Mouse (Mus musculus) embryonic facial prominence, embryonic 13.5 days (tissue): Measurements from ENCODE around the gene Lemd1. TPM values are rescaled to one million over a fixed set of nuclear protein-coding genes. Genes with fewer than 3 reads are reported as not detected.

Experiments
- ATAC-seq: fragments of 200-750 bp; cut with Nextera tagmentation; 2 replicates; pipeline ENCODE4 v1.8.0; 2017; ENCODE audit warnings: low read depth; ENCODE audit not compliant: insufficient number of reproducible peaks, insufficient read depth, low FRiP score, low TSS enrichment
- H3K27ac ChIP-seq: fragments of 300-500 bp; sonication (generic); 2 replicates; pipeline ENCODE4 v1.5.1; 2015; ENCODE audit warnings: moderate library complexity, mild to moderate bottlenecking, inconsistent platforms
- H3K27me3 ChIP-seq: fragments of 300-500 bp; sonication (generic); 2 replicates; pipeline ENCODE4 v1.6.1; 2015; ENCODE audit warnings: mild to moderate bottlenecking, inconsistent platforms
- H3K36me3 ChIP-seq: fragments of 300-500 bp; sonication (generic); 2 replicates; pipeline ENCODE4 v1.6.1; 2015; ENCODE audit warnings: mild to moderate bottlenecking, inconsistent platforms
- H3K4me1 ChIP-seq: fragments of 300-500 bp; sonication (generic); 2 replicates; pipeline ENCODE4 v1.6.1; 2015; ENCODE audit warnings: inconsistent platforms
- H3K4me2 ChIP-seq: fragments of 300-500 bp; sonication (generic); 2 replicates; pipeline ENCODE4 v1.6.1; 2015; ENCODE audit warnings: moderate library complexity, mild to moderate bottlenecking, inconsistent platforms
- H3K4me3 ChIP-seq: fragments of 300-500 bp; sonication (generic); 2 replicates; pipeline ENCODE4 v1.5.1; 2015; ENCODE audit warnings: mild to moderate bottlenecking, inconsistent platforms
- H3K9ac ChIP-seq: fragments of 300-500 bp; sonication (generic); 2 replicates; pipeline ENCODE4 v1.6.1; 2015; ENCODE audit warnings: mild to moderate bottlenecking, inconsistent platforms
- H3K9me3 ChIP-seq: fragments of 300-500 bp; sonication (generic); 2 replicates; pipeline ENCODE4 v1.6.1; 2016; ENCODE audit warnings: inconsistent platforms
- WGBS: fragments of 180-500 bp; shearing (Covaris S2); methylation state at CpG from one replicate; pipeline ENCODE4 v1.1.7; 2015; ENCODE audit warnings: mixed read lengths; 5-methylcytosine and 5-hydroxymethylcytosine counted together
- polyA plus RNA-seq: library from polyadenylated mRNA; unstranded; fragments of >200 nt; fragmentation: Nextera tagmentation; extraction: Ambion mirVana; gene quantifications from 2 replicates; pipeline ENCODE4 v1.2.1, GENCODE M21; 2015

Gene Lemd1
- polyA plus RNA-seq: 1.2 and 1.8 TPM in 2 replicates

GRCm38 (mm10) chr1:132191093-132191785, at the start of gene Lemd1, which contains the start of gene AC124108.1:
TSS of gene Lemd1 (plus strand) at chr1:132191431.
TSS of gene AC124108.1 (plus strand) at chr1:132191457.
- Histone ChIP-seq H3K9me3 (no peaks in the 10 kb centered on the region), H3K27me3 (peaks cover 94% of the 10 kb centered on the region), H3K9ac (peak within 1 kb of the TSS; percentile 72), H3K4me1 (peaks cover 47% of the 10 kb centered on the region), H3K27ac (peak within 1 kb of the TSS; percentile 33; the same call in 1 of the 2 replicates), H3K4me3 (peak within 1 kb of the TSS; percentile 61), H3K4me2 (peak within 1 kb of the TSS; percentile 98), H3K36me3 (no peaks in the 10 kb centered on the region)
- under 1% methylated on average over 34 of the region's 34 CpGs for WGBS
- ATAC-seq: no peak

- Histone ChIP-seq H3K9me3 (no peaks in the 10 kb centered on the region), H3K4me1 (peaks cover 25% of the 10 kb centered on the region), H3K27me3 (peaks cover 32% of the 10 kb centered on the region), H3K9ac (no peak overlapping the region), H3K4me3 (no peak overlapping the region), H3K27ac (no peak overlapping the region), H3K36me3 (no peaks in the 10 kb centered on the region), H3K4me2 (no peak overlapping the region)
- 29% methylated on average over 13 of the region's 13 CpGs for WGBS
- no peak for ATAC-seq
Measured at GRCm38 (mm10) chr1:132141753-132142152, 49.5 kb upstream of the Lemd1 start.

- 70% methylated on average over 5 of the region's 5 CpGs for whole genome bisulfite sequencing
- H3K9me3 ChIP-seq: no peaks in the 10 kb centered on the region
- no peak overlapping the region for H3K27ac ChIP-seq
- no peak overlapping the region for H3K4me2 ChIP-seq
- no peak overlapping the region for H3K9ac ChIP-seq
- H3K27me3 ChIP-seq: peaks cover 27% of the 10 kb centered on the region
- no peak for ATAC-seq
- H3K4me1 ChIP-seq: peaks cover 22% of the 10 kb centered on the region
- no peak overlapping the region for H3K4me3 ChIP-seq
- H3K36me3 ChIP-seq: no peaks in the 10 kb centered on the region
Measured at GRCm38 (mm10) chr1:132143079-132143478, 48.2 kb upstream of the Lemd1 start.

- H3K9ac ChIP-seq: no peak overlapping the region
- H3K4me1 ChIP-seq: peaks cover 18% of the 10 kb centered on the region
- no peaks in the 10 kb centered on the region for H3K36me3 ChIP-seq
- H3K4me2 ChIP-seq: no peak overlapping the region
- H3K27ac ChIP-seq: no peak overlapping the region
- no peak overlapping the region for H3K4me3 ChIP-seq
- 48% methylated on average over 4 of the region's 4 CpGs for WGBS
- H3K9me3 ChIP-seq: no peaks in the 10 kb centered on the region
- peaks cover 21% of the 10 kb centered on the region for H3K27me3 ChIP-seq
- ATAC-seq: no peak
Measured at GRCm38 (mm10) chr1:132143730-132144129, 47.5 kb upstream of the Lemd1 start.

GRCm38 (mm10) chr1:132144223-132144622, 47.0 kb upstream of the Lemd1 start:
- Histone ChIP-seq H3K27me3 (peaks cover 16% of the 10 kb centered on the region), H3K27ac (no peak overlapping the region), H3K4me1 (peaks cover 16% of the 10 kb centered on the region; the same call in 1 of the 2 replicates), H3K4me2 (no peak overlapping the region), H3K4me3 (no peak overlapping the region), H3K9me3 (no peaks in the 10 kb centered on the region), H3K9ac (no peak overlapping the region), H3K36me3 (no peaks in the 10 kb centered on the region)
- no peak for ATAC-seq
- WGBS: 30% methylated on average over 2 of the region's 2 CpGs

GRCm38 (mm10) chr1:132144837-132145236, 46.4 kb upstream of the Lemd1 start:
- WGBS: 71% methylated on average over 3 of the region's 3 CpGs
- H3K9me3 ChIP-seq: no peaks in the 10 kb centered on the region
- H3K4me3 ChIP-seq: no peak overlapping the region
- H3K36me3 ChIP-seq: no peaks in the 10 kb centered on the region
- H3K4me2 ChIP-seq: no peak overlapping the region
- H3K27ac ChIP-seq: no peak overlapping the region
- peaks cover 13% of the 10 kb centered on the region for H3K27me3 ChIP-seq
- H3K9ac ChIP-seq: no peak overlapping the region
- H3K4me1 ChIP-seq: peaks cover 13% of the 10 kb centered on the region; the same call in 1 of the 2 replicates
- ATAC-seq: no peak

- Histone ChIP-seq H3K4me3 (no peak overlapping the region), H3K36me3 (no peaks in the 10 kb centered on the region), H3K9ac (no peak overlapping the region), H3K9me3 (no peaks in the 10 kb centered on the region), H3K27ac (no peak overlapping the region), H3K4me2 (no peak overlapping the region), H3K27me3 (peaks cover 4% of the 10 kb centered on the region; the same call in 1 of the 2 replicates), H3K4me1 (peaks cover 14% of the 10 kb centered on the region; the same call in 1 of the 2 replicates)
- ATAC-seq: no peak
- WGBS: 86% methylated on average over 8 of the region's 8 CpGs
Measured at GRCm38 (mm10) chr1:132145973-132146685, 45.1 kb upstream of the Lemd1 start.

- 65% methylated on average over 2 of the region's 2 CpGs for WGBS
- no peak for ATAC-seq
- H3K4me1 ChIP-seq: peaks cover 19% of the 10 kb centered on the region; the same call in 1 of the 2 replicates
Measured at GRCm38 (mm10) chr1:132149410-132149809, 41.8 kb upstream of the Lemd1 start.

GRCm38 (mm10) chr1:132150171-132150570, 41.1 kb upstream of the Lemd1 start:
- H3K9ac ChIP-seq: 0 out of 2 replicates have a peak overlapping the region, but pooled peaks have one; percentile 6
- no peak for ATAC-seq
- 46% methylated on average over 1 of the region's 1 CpGs for WGBS
- H3K4me3 ChIP-seq: no peak overlapping the region
- no peaks in the 10 kb centered on the region for H3K36me3 ChIP-seq
- H3K4me2 ChIP-seq: no peak overlapping the region
- H3K27ac ChIP-seq: no peak overlapping the region
- H3K4me1 ChIP-seq: peaks cover 19% of the 10 kb centered on the region; the same call in 1 of the 2 replicates
- H3K27me3 ChIP-seq: no peaks in the 10 kb centered on the region
- no peaks in the 10 kb centered on the region for H3K9me3 ChIP-seq

More at GRCm38 (mm10) chr1:132149410-132149809, 41.8 kb upstream of the Lemd1 start:
- H3K27ac ChIP-seq: no peak overlapping the region
- no peaks in the 10 kb centered on the region for H3K36me3 ChIP-seq
- no peak overlapping the region for H3K9ac ChIP-seq
- H3K9me3 ChIP-seq: no peaks in the 10 kb centered on the region
- H3K4me3 ChIP-seq: no peak overlapping the region
- H3K27me3 ChIP-seq: no peaks in the 10 kb centered on the region
- no peak overlapping the region for H3K4me2 ChIP-seq

GRCm38 (mm10) chr1:132150817-132151601, 40.2 kb upstream of the Lemd1 start:
- Histone ChIP-seq H3K36me3 (no peaks in the 10 kb centered on the region), H3K4me3 (no peak overlapping the region), H3K9ac (no peak overlapping the region), H3K4me1 (peaks cover 19% of the 10 kb centered on the region; the same call in 1 of the 2 replicates), H3K27me3 (no peaks in the 10 kb centered on the region), H3K9me3 (no peaks in the 10 kb centered on the region), H3K27ac (no peak overlapping the region), H3K4me2 (no peak overlapping the region)
- ATAC-seq: no peak
- WGBS: 65% methylated on average over 15 of the region's 15 CpGs

GRCm38 (mm10) chr1:132151908-132152307, 39.3 kb upstream of the Lemd1 start:
- H3K9me3 ChIP-seq: no peaks in the 10 kb centered on the region
- H3K4me3 ChIP-seq: no peak overlapping the region
- H3K27me3 ChIP-seq: no peaks in the 10 kb centered on the region
- 24% methylated on average over 2 of the region's 2 CpGs for WGBS
- H3K4me1 ChIP-seq: peaks cover 19% of the 10 kb centered on the region; the same call in 1 of the 2 replicates
- H3K27ac ChIP-seq: no peak overlapping the region
- no peak overlapping the region for H3K4me2 ChIP-seq
- H3K36me3 ChIP-seq: no peaks in the 10 kb centered on the region
- ATAC-seq: no peak
- no peak overlapping the region for H3K9ac ChIP-seq
